Mouse (Mus musculus) heart, postnatal 0 days (tissue): ENCODE results near the gene Fgfr2.

Experiments used
- CTCF ChIP-seq: IDR thresholded peaks from 2 replicates; pipeline ENCODE4 v1.5.1; 2016; ENCODE audit warnings: antibody characterized with exemption, control low read depth, low read depth
- EP300 ChIP-seq: IDR thresholded peaks from 2 replicates; pipeline ENCODE4 v1.6.1; 2016; ENCODE audit warnings: antibody characterized with exemption, low read depth

- no peak for TF ChIP-seq EP300
- no peak for TF ChIP-seq CTCF
Observed at GRCm38 (mm10) chr7:133163011-133163410, 39.9 kb upstream of the Fgfr2 start.
